Mouse (Mus musculus) lung, postnatal 0 days (tissue): ENCODE measurements around the gene Olfr850.

ENCODE experiments used
- CTCF ChIP-seq: IDR thresholded peaks from 2 replicates; pipeline ENCODE4 v1.5.1; 2016; ENCODE audit warnings: antibody characterized with exemption, mild to moderate bottlenecking
- EP300 ChIP-seq: IDR thresholded peaks from 2 replicates; pipeline ENCODE4 v1.6.1; 2016; ENCODE audit warnings: antibody characterized with exemption, mild to moderate bottlenecking, control low read depth

DNA sequence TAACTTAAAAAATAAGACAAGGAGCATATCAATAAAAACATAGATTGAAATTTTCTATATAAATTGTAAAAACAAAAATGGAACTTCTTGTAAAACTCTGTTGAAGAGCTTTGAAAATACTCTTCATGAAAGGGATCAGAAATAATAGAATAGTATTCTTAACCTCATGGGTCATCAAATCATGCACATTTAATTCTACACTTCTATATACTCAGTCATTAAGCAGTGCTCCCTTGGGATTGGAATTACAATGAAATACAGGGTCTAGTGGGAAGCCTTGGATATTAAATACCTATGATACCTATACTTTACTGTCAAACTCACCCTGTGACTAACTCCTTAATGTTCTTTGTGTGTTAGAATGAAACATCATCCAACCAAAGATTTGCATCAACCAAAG is 14.9 kb upstream of the Olfr850 start, which contains the start of gene Olfr851:
- TF ChIP-seq EP300 (no peak), CTCF (no peak)
